Mouse (Mus musculus): ENCODE results near the gene Cnga2. TPM values are rescaled to one million over a fixed set of nuclear protein-coding genes. Genes with fewer than 3 reads are reported as not detected.
"Not testable (repeated sequence)": the region's sequence is repeated elsewhere in the genome, so short reads cannot be mapped to it uniquely, and the experiment has no call there.

Cnga2 gene
- total and polyA plus RNA-seq, 2 experiments from 2014 or later, result 0.27 to 0.60 TPM

GRCm38 (mm10) chrX:71968216-71968615 is 23.4 kb upstream of the Cnga2 start:
- no peak for ATAC-seq (ENCODE audit: low FRiP score)

GRCm38 (mm10) chrX:71968816-71969215 is 22.8 kb upstream of the Cnga2 start:
- no peak overlapping the region for H3K27ac ChIP-seq (ENCODE audit: low read depth, low read length)
- no peaks in the 10 kb centered on the region for H3K27me3 ChIP-seq (ENCODE audit: insufficient read depth, low read length)
- H3K4me2 ChIP-seq (ENCODE audit: low read depth, low read length, poor library complexity, severe bottlenecking), result no peak overlapping the region
- no peak overlapping the region for H3K4me3 ChIP-seq (ENCODE audit: low read depth, low read length)
- H3K36me3 ChIP-seq (ENCODE audit: insufficient read depth, low read length), result no peaks in the 10 kb centered on the region
- WGBS, result 86% methylated on average over 6 of the region's 6 CpGs
- no peak for ATAC-seq (ENCODE audit: low FRiP score)
- H3K9ac ChIP-seq (replicated peaks; ENCODE audit: low read length, poor library complexity, severe bottlenecking), result no peak overlapping the region
- no peaks in the 10 kb centered on the region for H3K9me3 ChIP-seq (ENCODE audit: low read length)
- no peak for DNase-seq (ENCODE audit: low spot score)
- no peak for TF ChIP-seq CTCF (IDR thresholded peaks at IDR 0.05)
- no peaks in the 10 kb centered on the region for H3K4me1 ChIP-seq (ENCODE audit: insufficient read depth, low read length)

More at GRCm38 (mm10) chrX:71968216-71968615, 23.4 kb upstream of the Cnga2 start:
- H3K27ac ChIP-seq (ENCODE audit: low read depth, low read length), result no peak overlapping the region
- no peak for TF ChIP-seq CTCF (IDR thresholded peaks at IDR 0.05)
- no peaks in the 10 kb centered on the region for H3K27me3 ChIP-seq (ENCODE audit: insufficient read depth, low read length)
- DNase-seq (ENCODE audit: low spot score), result no peak
- WGBS, result 79% methylated on average over 1 of the region's 1 CpGs
- no peaks in the 10 kb centered on the region for H3K4me1 ChIP-seq (ENCODE audit: insufficient read depth, low read length)
- no peak overlapping the region for H3K4me3 ChIP-seq (ENCODE audit: low read depth, low read length)
- no peak overlapping the region for H3K4me2 ChIP-seq (ENCODE audit: low read depth, low read length, poor library complexity, severe bottlenecking)
- H3K9ac ChIP-seq (replicated peaks; ENCODE audit: low read length, poor library complexity, severe bottlenecking), result no peak overlapping the region
- no peaks in the 10 kb centered on the region for H3K9me3 ChIP-seq (ENCODE audit: low read length)
- no peaks in the 10 kb centered on the region for H3K36me3 ChIP-seq (ENCODE audit: insufficient read depth, low read length)

- no peak overlapping the region for H3K4me3 ChIP-seq (ENCODE audit: low read depth, low read length)
These were observed 20.3 kb upstream of the Cnga2 start for GRCm38 (mm10) chrX:71971325-71971724.

GRCm38 (mm10) chrX:71972686-71973085 is 19.0 kb upstream of the Cnga2 start, which contains the start of gene Fate1:
TSS of gene Fate1 (plus strand) at chrX:71972986.
- Histone ChIP-seq H3K4me2 (ENCODE audit: low read depth, low read length, poor library complexity, severe bottlenecking) (no peak within 1 kb of the TSS), H3K9me3 (ENCODE audit: low read length) (no peaks in the 10 kb centered on the region), H3K27me3 (ENCODE audit: insufficient read depth, low read length) (no peaks in the 10 kb centered on the region), H3K27ac (ENCODE audit: low read depth, low read length) (no peak within 1 kb of the TSS), H3K9ac (replicated peaks; ENCODE audit: low read length, poor library complexity, severe bottlenecking) (no peak within 1 kb of the TSS), H3K36me3 (ENCODE audit: insufficient read depth, low read length) (no peaks in the 10 kb centered on the region), H3K4me1 (ENCODE audit: insufficient read depth, low read length) (no peaks in the 10 kb centered on the region), H3K4me3 (ENCODE audit: low read depth, low read length) (no peak within 1 kb of the TSS)
- ATAC-seq (ENCODE audit: low FRiP score) (no peak), DNase-seq (ENCODE audit: low spot score) (no peak)
- TF ChIP-seq CTCF (IDR thresholded peaks at IDR 0.05), result no peak
- 83% methylated on average over 2 of the region's 2 CpGs for WGBS

More at GRCm38 (mm10) chrX:71971325-71971724, 20.3 kb upstream of the Cnga2 start:
- Histone ChIP-seq H3K27me3 (ENCODE audit: insufficient read depth, low read length) (no peaks in the 10 kb centered on the region), H3K4me2 (ENCODE audit: low read depth, low read length, poor library complexity, severe bottlenecking) (no peak overlapping the region), H3K27ac (ENCODE audit: low read depth, low read length) (no peak overlapping the region), H3K9me3 (ENCODE audit: low read length) (no peaks in the 10 kb centered on the region), H3K36me3 (ENCODE audit: insufficient read depth, low read length) (no peaks in the 10 kb centered on the region), H3K4me1 (ENCODE audit: insufficient read depth, low read length) (no peaks in the 10 kb centered on the region), H3K9ac (replicated peaks; ENCODE audit: low read length, poor library complexity, severe bottlenecking) (no peak overlapping the region)
- 76% methylated on average over 5 of the region's 5 CpGs for WGBS
- no peak for DNase-seq (ENCODE audit: low spot score)
- no peak for TF ChIP-seq CTCF (IDR thresholded peaks at IDR 0.05)
- no peak for ATAC-seq (ENCODE audit: low FRiP score)

- not testable (repeated sequence) for ATAC-seq (ENCODE audit: low FRiP score); H3K4me3 ChIP-seq (ENCODE audit: low read depth, low read length); H3K4me2 ChIP-seq (ENCODE audit: low read depth, low read length, poor library complexity, severe bottlenecking); H3K9me3 ChIP-seq (ENCODE audit: low read length); DNase-seq (ENCODE audit: low spot score); H3K4me1 ChIP-seq (ENCODE audit: insufficient read depth, low read length); H3K27me3 ChIP-seq (ENCODE audit: insufficient read depth, low read length); H3K27ac ChIP-seq (ENCODE audit: low read depth, low read length); H3K9ac ChIP-seq (replicated peaks; ENCODE audit: low read length, poor library complexity, severe bottlenecking); H3K36me3 ChIP-seq (ENCODE audit: insufficient read depth, low read length)
These were observed 14.0 kb upstream of the Cnga2 start for GRCm38 (mm10) chrX:71977681-71978080.

GRCm38 (mm10) chrX:71980443-71980842 is 11.2 kb upstream of the Cnga2 start:
- 78% methylated on average over 3 of the region's 3 CpGs for WGBS
- ATAC-seq (ENCODE audit: low FRiP score) (no peak), DNase-seq (ENCODE audit: low spot score) (no peak)
- Histone ChIP-seq H3K4me2 (ENCODE audit: low read depth, low read length, poor library complexity, severe bottlenecking) (no peak overlapping the region), H3K9me3 (ENCODE audit: low read length) (no peaks in the 10 kb centered on the region), H3K4me1 (ENCODE audit: insufficient read depth, low read length) (no peaks in the 10 kb centered on the region), H3K27me3 (ENCODE audit: insufficient read depth, low read length) (no peaks in the 10 kb centered on the region), H3K4me3 (ENCODE audit: low read depth, low read length) (no peak overlapping the region), H3K9ac (replicated peaks; ENCODE audit: low read length, poor library complexity, severe bottlenecking) (no peak overlapping the region), H3K36me3 (ENCODE audit: insufficient read depth, low read length) (no peaks in the 10 kb centered on the region), H3K27ac (ENCODE audit: low read depth, low read length) (no peak overlapping the region)
- TF ChIP-seq CTCF (IDR thresholded peaks at IDR 0.05), result no peak
